Mouse (Mus musculus) cerebellum, adult 2 months (tissue): ENCODE measurements at regions not wholly inside any gene's neighbourhood (a gene's known extent, or its start where the extent isn't known, plus 50 kb on each side); places are given as distances from the start of the nearest gene placed in this dataset.

Source experiments
- CTCF ChIP-seq: fragments of 200-500 bp; IDR thresholded peaks from 2 replicates; pipeline ENCODE4 v1.5.1; 2011; ENCODE audit warnings: low read depth, mild to moderate bottlenecking, control low read depth, low read length, moderate library complexity, borderline replicate concordance; ENCODE audit not compliant: insufficient read depth
- POLR2A ChIP-seq: fragments of 200-500 bp; IDR thresholded peaks from 2 replicates; pipeline ENCODE4 v1.6.1; 2011; ENCODE audit warnings: low read length, control low read depth, borderline replicate concordance; ENCODE audit not compliant: insufficient read depth

DNA sequence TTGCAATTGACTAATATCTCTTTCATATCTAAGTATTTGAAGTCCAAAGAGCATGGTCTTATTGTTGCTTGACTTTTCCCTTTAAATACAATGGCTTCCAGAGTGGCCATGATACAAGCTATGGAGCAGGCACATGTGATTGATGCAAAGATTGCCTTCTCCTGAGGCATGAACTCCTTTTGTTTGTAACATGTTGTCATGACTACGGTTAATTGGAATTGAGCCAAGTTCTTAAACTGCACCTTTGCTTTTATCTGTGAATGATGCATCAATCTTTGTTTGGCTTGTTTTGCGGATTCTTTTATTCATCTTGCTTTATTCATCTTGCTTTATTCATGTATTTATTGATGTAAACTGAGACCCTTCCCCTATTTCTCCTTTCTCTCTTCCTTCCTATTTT is 711.8 kb downstream of the Trib2 start:
- TF ChIP-seq POLR2A (no peak), CTCF (no peak)
